Mouse (Mus musculus) erythroblast, embryonic 14.5 days (primary cell): ENCODE results near the gene Phlpp1.

Experiments
- GATA1 ChIP-seq: IDR thresholded peaks from 2 replicates; pipeline ENCODE4 v1.6.1; 2012; ENCODE audit warnings: low read length, inconsistent platforms, mixed read lengths
- TAL1 ChIP-seq: IDR thresholded peaks from 3 replicates; pipeline ENCODE4 v1.6.1; 2012; ENCODE audit warnings: low read length, inconsistent platforms, mixed read lengths

- TF ChIP-seq TAL1 = no peak
- no peak for TF ChIP-seq GATA1
Observed at GRCm38 (mm10) chr1:106210461-106210860, 38.9 kb downstream of the Phlpp1 start.
